Mouse (Mus musculus) forelimb bud, embryonic 11.5 days (tissue): ENCODE results near the gene Gm20738.
"Not testable (repeated sequence)": the region's sequence is repeated elsewhere in the genome, so short reads cannot be mapped to it uniquely, and the experiment has no call there.

ENCODE experiments used
- DNase-seq: peaks from one replicate; pipeline ENCODE4 v3.0.0-alpha.2; 2012; ENCODE audit warnings: low read depth, low spot score

Gene Gm20738

GRCm38 (mm10) chrY:37957511-37957910 lies at the start of gene Gm20738:
Gene Gm20738, plus strand, starts transcription at chrY:37957811.
- not testable (repeated sequence) for DNase-seq
